Mouse (Mus musculus) embryonic facial prominence, embryonic 13.5 days (tissue): ENCODE measurements around the gene Iqce. TPM values are rescaled to one million over a fixed set of nuclear protein-coding genes. Genes with fewer than 3 reads are reported as not detected.

Source experiments
- ATAC-seq: fragments of 200-750 bp; cut with Nextera tagmentation; 2 replicates; pipeline ENCODE4 v1.8.0; 2017; ENCODE audit warnings: low read depth; ENCODE audit not compliant: insufficient number of reproducible peaks, insufficient read depth, low FRiP score, low TSS enrichment
- H3K27ac ChIP-seq: fragments of 300-500 bp; sonication (generic); 2 replicates; pipeline ENCODE4 v1.5.1; 2015; ENCODE audit warnings: moderate library complexity, mild to moderate bottlenecking, inconsistent platforms
- H3K27me3 ChIP-seq: fragments of 300-500 bp; sonication (generic); 2 replicates; pipeline ENCODE4 v1.6.1; 2015; ENCODE audit warnings: mild to moderate bottlenecking, inconsistent platforms
- H3K36me3 ChIP-seq: fragments of 300-500 bp; sonication (generic); 2 replicates; pipeline ENCODE4 v1.6.1; 2015; ENCODE audit warnings: mild to moderate bottlenecking, inconsistent platforms
- H3K4me1 ChIP-seq: fragments of 300-500 bp; sonication (generic); 2 replicates; pipeline ENCODE4 v1.6.1; 2015; ENCODE audit warnings: inconsistent platforms
- H3K4me2 ChIP-seq: fragments of 300-500 bp; sonication (generic); 2 replicates; pipeline ENCODE4 v1.6.1; 2015; ENCODE audit warnings: moderate library complexity, mild to moderate bottlenecking, inconsistent platforms
- H3K4me3 ChIP-seq: fragments of 300-500 bp; sonication (generic); 2 replicates; pipeline ENCODE4 v1.5.1; 2015; ENCODE audit warnings: mild to moderate bottlenecking, inconsistent platforms
- H3K9ac ChIP-seq: fragments of 300-500 bp; sonication (generic); 2 replicates; pipeline ENCODE4 v1.6.1; 2015; ENCODE audit warnings: mild to moderate bottlenecking, inconsistent platforms
- H3K9me3 ChIP-seq: fragments of 300-500 bp; sonication (generic); 2 replicates; pipeline ENCODE4 v1.6.1; 2016; ENCODE audit warnings: inconsistent platforms
- WGBS: fragments of 180-500 bp; shearing (Covaris S2); methylation state at CpG from one replicate; pipeline ENCODE4 v1.1.7; 2015; ENCODE audit warnings: mixed read lengths; 5-methylcytosine and 5-hydroxymethylcytosine counted together
- polyA plus RNA-seq: library from polyadenylated mRNA; unstranded; fragments of >200 nt; fragmentation: Nextera tagmentation; extraction: Ambion mirVana; gene quantifications from 2 replicates; pipeline ENCODE4 v1.2.1, GENCODE M21; 2015

The Iqce gene
- 25.3 and 27.9 TPM in 2 replicates for polyA plus RNA-seq

DNA sequence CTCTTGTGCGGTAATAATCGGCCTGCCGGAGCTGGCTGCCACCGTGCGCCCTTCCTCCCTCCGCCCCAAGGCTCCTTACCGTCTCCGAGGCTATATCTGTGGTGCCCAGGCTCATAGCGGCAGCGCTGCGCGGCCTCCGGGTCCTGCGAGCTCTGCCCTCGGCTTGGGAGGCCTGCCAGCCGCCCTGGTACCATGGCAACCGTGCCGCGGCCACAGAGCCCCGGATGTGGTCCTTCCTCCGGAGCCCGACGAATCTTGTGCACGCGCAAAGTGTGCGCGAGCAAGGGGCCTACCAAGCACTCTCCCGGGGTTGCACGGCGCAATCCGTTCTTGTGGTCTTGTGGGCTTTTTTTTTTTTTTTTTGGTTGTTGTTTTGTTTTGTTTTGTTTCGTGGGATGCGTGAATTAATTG, at the start of gene Iqce:
TSS of gene Iqce (minus strand) at position 276 of the 411 bp plus-strand sequence.
- WGBS: under 1% methylated on average over 33 of the region's 33 CpGs
- Histone ChIP-seq H3K4me3 (peak within 1 kb of the TSS; percentile 78), H3K4me1 (peaks cover 32% of the 10 kb centered on the region), H3K36me3 (peaks cover 21% of the 10 kb centered on the region), H3K27me3 (no peaks in the 10 kb centered on the region), H3K9me3 (no peaks in the 10 kb centered on the region), H3K9ac (peak within 1 kb of the TSS; percentile 90), H3K27ac (peak within 1 kb of the TSS; percentile 92), H3K4me2 (peak within 1 kb of the TSS; percentile 78)
- peak; percentile 59; the same call in 1 of the 2 replicates for ATAC-seq

DNA sequence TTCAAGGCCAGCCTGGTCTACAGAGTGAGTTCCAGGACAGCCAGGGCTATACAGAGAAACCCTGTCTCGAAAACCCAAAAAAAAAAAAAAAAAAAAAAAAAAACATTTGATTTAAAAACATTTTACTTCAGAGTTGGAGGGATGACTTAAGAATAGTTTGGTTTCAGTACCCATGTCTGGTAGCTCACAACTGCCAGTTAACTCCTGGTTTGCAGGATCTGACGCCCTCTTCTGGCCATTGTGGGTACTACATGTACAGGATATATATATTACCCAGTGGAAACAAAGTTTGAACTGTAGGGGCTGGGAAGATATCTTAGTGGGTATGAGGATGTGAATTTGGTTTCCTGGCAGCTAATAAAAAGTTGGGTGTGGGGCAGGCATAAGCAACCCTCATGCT, 48.7 kb upstream of the Iqce start:
- Histone ChIP-seq H3K9me3 (peaks cover 4% of the 10 kb centered on the region), H3K27me3 (no peaks in the 10 kb centered on the region), H3K9ac (no peak overlapping the region), H3K4me2 (no peak overlapping the region), H3K4me1 (peaks cover 12% of the 10 kb centered on the region), H3K36me3 (peaks cover 7% of the 10 kb centered on the region; the same call in 1 of the 2 replicates), H3K4me3 (no peak overlapping the region), H3K27ac (no peak overlapping the region)
- ATAC-seq: no peak
- 2% methylated on average over 1 of the region's 2 CpGs for WGBS

DNA sequence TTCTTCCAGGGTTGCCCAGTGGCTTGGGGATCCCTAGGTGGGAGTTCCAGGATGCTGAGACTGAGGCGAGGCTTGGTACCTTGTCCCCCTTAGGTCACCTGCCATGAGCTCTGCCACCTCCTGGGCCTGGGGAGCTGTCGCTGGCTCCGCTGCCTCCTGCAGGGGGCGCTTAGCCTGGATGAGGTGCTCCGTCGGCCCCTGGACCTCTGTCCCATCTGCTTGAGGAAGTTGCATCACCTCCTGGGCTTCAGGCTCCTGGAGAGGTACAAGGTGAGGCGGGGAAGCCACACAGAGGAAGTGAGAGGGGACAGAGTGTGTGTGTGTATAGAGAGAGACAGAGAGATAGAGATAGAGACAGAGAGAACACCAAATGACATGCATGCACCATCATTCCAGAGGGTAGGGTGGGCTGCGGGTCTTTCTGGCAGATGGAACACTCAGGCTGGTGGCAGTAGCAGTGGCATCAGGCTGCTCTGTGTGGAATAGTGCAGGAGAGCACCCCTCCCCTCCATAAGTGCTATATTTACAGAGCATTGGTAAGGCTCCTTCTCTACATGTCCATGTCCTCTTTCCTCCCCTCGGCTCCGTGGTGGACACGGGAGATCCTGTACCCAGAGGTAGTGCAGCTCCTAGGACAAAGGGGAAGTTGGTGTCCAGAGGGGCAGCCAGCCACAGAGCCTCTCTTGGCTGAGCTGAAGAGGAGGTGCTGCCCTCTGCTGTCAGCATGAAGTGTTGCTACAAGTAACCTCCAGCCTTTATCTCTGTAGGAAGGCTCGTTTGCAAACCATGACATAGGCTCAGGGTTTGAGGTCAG, 47.1 kb upstream of the Iqce start:
- Histone ChIP-seq H3K36me3 (no peaks in the 10 kb centered on the region), H3K4me3 (peak overlapping the region; percentile 31), H3K9ac (peak overlapping the region; percentile 65), H3K27me3 (no peaks in the 10 kb centered on the region), H3K4me2 (peak overlapping the region; percentile 56), H3K27ac (peak overlapping the region; percentile 11; the same call in 1 of the 2 replicates), H3K9me3 (peaks cover 4% of the 10 kb centered on the region), H3K4me1 (peaks cover 12% of the 10 kb centered on the region)
- ATAC-seq: no peak
- 16% methylated on average over 12 of the region's 12 CpGs for WGBS

DNA sequence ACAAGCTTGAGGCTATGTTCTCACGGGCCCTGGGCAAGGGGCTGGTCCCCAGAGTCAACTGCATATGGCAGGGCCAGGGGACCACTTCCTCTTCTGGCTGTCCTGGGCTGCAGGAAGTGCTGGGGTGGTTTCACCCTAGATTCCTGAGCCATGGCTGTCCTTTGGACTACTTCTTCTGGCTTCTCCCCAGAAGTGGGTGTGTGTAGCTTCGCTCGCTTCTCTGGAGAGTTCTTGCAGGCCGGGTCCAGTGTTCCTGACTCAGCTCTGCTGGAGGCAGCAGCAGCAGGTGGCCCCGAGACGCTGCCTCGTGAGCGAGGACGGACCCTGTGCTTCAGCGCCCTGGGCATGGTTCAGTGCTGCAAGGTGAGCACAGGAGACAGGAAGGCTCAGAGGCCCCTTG, 46.2 kb upstream of the Iqce start:
- Histone ChIP-seq H3K36me3 (no peaks in the 10 kb centered on the region), H3K27ac (0 out of 2 replicates have a peak overlapping the region, but pooled peaks have one; percentile 11), H3K4me2 (no peak overlapping the region), H3K4me3 (no peak overlapping the region), H3K4me1 (peaks cover 12% of the 10 kb centered on the region), H3K27me3 (no peaks in the 10 kb centered on the region; the same call in 1 of the 2 replicates), H3K9me3 (peaks cover 4% of the 10 kb centered on the region), H3K9ac (no peak overlapping the region)
- 80% methylated on average over 10 of the region's 10 CpGs for whole genome bisulfite sequencing
- ATAC-seq: no peak

DNA sequence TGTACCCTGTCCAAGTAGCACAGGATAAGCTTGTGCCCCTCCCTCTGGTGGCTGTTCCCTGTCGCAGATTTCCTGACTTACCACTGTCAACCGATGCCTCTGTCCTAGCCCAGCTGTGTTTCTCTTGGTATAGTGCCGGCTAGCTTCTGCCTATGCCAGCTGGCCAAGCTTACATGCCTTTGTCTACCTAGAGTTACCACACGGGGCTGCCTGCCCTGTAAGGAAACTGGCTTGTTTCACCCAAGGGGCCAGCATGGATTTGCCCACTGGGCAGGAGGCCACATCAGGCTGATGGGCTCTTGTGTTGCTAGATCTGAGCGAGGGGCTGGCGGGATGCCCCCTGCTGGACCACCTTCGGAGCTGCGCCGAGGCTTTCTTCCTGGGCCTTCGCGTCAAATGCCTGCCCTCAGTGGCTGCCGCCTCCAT, 41.5 kb upstream of the Iqce start:
- Histone ChIP-seq H3K9me3 (no peaks in the 10 kb centered on the region), H3K27ac (no peak overlapping the region), H3K4me2 (no peak overlapping the region), H3K9ac (no peak overlapping the region), H3K4me3 (no peak overlapping the region), H3K27me3 (no peaks in the 10 kb centered on the region; the same call in 1 of the 2 replicates), H3K4me1 (peaks cover 3% of the 10 kb centered on the region), H3K36me3 (no peaks in the 10 kb centered on the region)
- ATAC-seq: no peak
- WGBS: 26% methylated on average over 12 of the region's 12 CpGs

DNA sequence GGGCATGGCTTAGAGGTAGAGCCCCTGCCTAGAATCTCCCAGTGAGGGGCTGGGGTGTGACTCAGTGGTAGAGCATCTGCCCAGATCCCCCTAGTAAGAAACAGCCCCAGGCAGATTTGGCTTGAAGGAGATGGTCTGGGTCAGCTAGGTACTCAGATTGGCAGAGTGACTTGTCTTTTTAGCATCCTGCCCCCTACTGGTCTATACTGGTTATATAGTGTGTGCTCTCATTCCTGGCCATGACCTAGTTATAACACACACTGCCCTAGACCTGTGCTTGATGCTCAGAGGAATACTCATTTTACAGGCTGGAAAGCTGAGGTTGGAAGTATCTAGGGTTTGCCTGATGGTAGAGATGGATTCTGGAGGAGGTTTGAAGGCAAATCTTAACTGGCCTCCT, 39.7 kb upstream of the Iqce start:
- Histone ChIP-seq H3K36me3 (no peaks in the 10 kb centered on the region), H3K4me2 (no peak overlapping the region), H3K9ac (no peak overlapping the region), H3K27ac (no peak overlapping the region), H3K4me3 (no peak overlapping the region), H3K27me3 (peaks cover 9% of the 10 kb centered on the region), H3K9me3 (no peaks in the 10 kb centered on the region), H3K4me1 (peaks cover 3% of the 10 kb centered on the region; the same call in 1 of the 2 replicates)
- ATAC-seq: no peak

DNA sequence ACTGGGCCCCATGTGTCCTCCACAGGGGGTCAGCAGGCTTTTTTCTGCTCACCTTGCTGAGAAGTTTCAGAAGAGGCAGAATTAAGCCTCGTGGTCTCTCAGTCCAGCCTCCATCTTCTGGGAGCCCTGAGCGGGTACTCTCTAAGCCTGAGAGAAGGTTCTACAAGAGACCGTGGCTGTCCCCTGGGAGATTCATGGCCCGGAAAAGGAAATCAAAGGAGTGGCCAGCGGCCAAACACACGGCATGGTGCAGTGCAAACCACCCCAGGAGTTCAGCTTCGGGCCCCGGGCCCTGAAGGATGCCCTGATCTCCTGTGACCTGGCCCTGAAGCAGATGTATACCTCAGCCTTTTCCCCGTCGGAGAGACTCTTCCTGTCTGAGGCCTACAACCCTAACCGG, 38.9 kb upstream of the Iqce start:
- Histone ChIP-seq H3K9me3 (no peaks in the 10 kb centered on the region), H3K4me1 (peaks cover 5% of the 10 kb centered on the region), H3K9ac (no peak overlapping the region), H3K36me3 (no peaks in the 10 kb centered on the region), H3K27ac (no peak overlapping the region), H3K4me2 (no peak overlapping the region), H3K4me3 (no peak overlapping the region), H3K27me3 (peaks cover 18% of the 10 kb centered on the region)
- no peak for ATAC-seq
- 73% methylated on average over 11 of the region's 11 CpGs for WGBS

DNA sequence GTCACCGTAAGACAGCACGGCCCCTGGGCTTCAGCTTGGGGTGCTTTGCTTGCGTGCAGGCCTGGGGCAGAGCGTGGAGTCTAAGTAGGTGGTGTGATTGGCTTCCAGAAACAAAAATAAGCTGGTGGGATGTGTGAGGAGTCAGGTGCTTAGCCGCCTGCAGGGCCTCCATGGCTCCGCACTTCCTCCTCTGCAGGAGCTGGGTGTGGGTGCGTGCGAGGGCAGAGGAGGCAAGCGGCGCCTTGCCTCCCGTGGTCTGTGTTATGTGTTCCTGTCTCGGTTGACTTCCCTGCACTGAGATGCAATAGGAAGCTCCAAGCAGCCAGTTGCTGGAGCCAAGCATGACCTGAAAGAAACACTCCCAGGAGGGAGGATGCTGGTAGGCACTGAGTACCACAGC, 37.6 kb upstream of the Iqce start:
- H3K27me3 ChIP-seq: peaks cover 30% of the 10 kb centered on the region
- ATAC-seq: no peak
- H3K4me3 ChIP-seq: no peak overlapping the region
- no peak overlapping the region for H3K9ac ChIP-seq
- no peaks in the 10 kb centered on the region for H3K9me3 ChIP-seq
- H3K4me1 ChIP-seq: peaks cover 14% of the 10 kb centered on the region
- no peaks in the 10 kb centered on the region for H3K36me3 ChIP-seq
- H3K27ac ChIP-seq: no peak overlapping the region
- WGBS: 78% methylated on average over 12 of the region's 12 CpGs
- H3K4me2 ChIP-seq: no peak overlapping the region

DNA sequence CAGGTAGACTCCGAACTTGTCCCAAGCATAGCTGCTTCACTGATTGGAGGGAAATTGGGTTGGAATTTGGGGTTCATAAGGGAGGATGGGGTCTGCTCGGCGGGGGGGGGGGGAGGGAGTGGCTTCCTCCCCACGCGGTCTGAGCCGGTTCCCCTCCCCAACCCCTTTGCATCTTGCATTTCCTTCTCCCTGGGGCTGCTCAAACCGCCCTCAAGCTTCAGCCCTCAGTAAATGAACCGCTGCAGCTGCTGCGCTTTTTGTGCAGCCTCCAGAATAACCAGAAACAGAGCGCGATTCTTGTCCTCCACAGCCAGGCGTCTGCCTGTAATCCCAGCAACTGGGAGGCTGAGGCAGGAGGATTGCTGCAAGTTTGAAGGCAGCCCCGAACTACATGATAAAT, 34.0 kb upstream of the Iqce start:
- Histone ChIP-seq H3K4me1 (peaks cover 14% of the 10 kb centered on the region), H3K4me2 (peak overlapping the region; percentile 74), H3K36me3 (no peaks in the 10 kb centered on the region), H3K27me3 (peaks cover 34% of the 10 kb centered on the region), H3K9ac (peak overlapping the region; percentile 61; the same call in 1 of the 2 replicates), H3K9me3 (no peaks in the 10 kb centered on the region), H3K27ac (no peak overlapping the region), H3K4me3 (peak overlapping the region; percentile 40; the same call in 1 of the 2 replicates)
- 16% methylated on average over 12 of the region's 13 CpGs for WGBS
- ATAC-seq: no peak

DNA sequence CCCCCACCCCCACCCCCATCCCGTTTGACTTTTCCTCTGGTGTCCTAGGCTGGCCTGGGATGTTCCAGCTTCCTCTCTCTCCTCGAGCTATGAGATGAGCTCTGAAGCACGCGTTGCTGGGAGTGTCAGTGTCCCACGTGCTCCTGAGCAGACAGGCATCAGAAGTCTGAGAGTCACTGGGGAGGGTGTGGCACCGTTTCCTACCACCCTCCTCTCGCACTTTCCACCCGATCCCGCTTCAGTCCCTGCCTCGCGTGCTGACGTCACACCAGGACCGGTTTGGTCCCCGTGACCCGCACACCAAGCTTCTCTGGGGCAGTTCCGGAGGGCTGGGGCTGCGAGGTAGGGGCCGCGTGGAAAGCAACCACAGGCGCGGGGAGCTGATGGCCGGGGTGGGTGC, 33.1 kb upstream of the Iqce start:
- no peaks in the 10 kb centered on the region for H3K36me3 ChIP-seq
- peak overlapping the region; percentile 74 for H3K4me2 ChIP-seq
- H3K4me1 ChIP-seq: peaks cover 14% of the 10 kb centered on the region
- no peak overlapping the region for H3K27ac ChIP-seq
- peak overlapping the region; percentile 40 for H3K4me3 ChIP-seq
- peaks cover 34% of the 10 kb centered on the region for H3K27me3 ChIP-seq
- peak overlapping the region; percentile 61 for H3K9ac ChIP-seq
- no peak for ATAC-seq
- H3K9me3 ChIP-seq: no peaks in the 10 kb centered on the region
- under 1% methylated on average over 22 of the region's 22 CpGs for WGBS

DNA sequence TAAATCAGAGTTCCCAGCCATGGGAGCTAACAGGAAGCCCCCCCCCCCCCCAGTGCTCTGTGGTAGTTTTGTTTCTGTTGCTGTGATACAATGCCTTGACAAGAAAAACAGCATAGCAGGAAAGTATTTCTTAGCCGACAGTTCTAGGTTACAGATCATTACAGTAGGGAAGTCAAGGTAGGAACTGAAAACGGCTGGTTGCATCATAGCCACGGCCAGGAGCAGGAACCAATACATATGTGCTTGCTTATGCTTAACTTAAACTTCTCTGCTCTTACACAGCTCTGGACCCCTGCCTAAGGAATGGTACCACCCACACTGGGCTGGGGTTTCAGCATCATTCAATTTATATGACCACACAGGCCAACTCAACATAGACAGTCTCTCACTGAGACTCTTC, 31.2 kb upstream of the Iqce start:
- Histone ChIP-seq H3K9me3 (no peaks in the 10 kb centered on the region), H3K36me3 (no peaks in the 10 kb centered on the region), H3K4me1 (peaks cover 14% of the 10 kb centered on the region), H3K27me3 (peaks cover 34% of the 10 kb centered on the region), H3K27ac (no peak overlapping the region), H3K4me2 (no peak overlapping the region), H3K9ac (no peak overlapping the region), H3K4me3 (no peak overlapping the region)
- 78% methylated on average over 3 of the region's 3 CpGs for WGBS
- ATAC-seq: no peak

DNA sequence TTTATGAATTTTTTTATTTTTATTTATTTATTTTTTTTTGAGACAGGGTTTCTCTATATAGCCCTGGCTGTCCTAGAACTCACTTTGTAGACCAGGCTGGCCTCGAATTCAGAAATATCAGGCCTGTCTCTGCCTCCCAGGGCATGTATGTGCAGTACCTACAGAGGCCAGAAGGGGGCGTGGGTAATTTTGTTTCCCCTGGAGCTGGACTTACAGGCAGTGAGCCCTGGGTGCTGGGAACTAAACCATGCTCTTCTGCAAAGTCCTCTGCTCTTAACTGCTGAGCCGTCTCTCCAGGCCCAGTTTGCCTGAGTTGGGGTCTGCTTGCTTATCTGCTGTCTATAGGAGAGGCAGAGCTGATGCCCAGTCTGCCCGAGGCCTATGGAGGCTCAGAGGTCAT, 30.0 kb upstream of the Iqce start:
- no peak overlapping the region for H3K9ac ChIP-seq
- H3K27me3 ChIP-seq: peaks cover 28% of the 10 kb centered on the region
- H3K4me2 ChIP-seq: no peak overlapping the region
- no peak overlapping the region for H3K4me3 ChIP-seq
- no peaks in the 10 kb centered on the region for H3K36me3 ChIP-seq
- ATAC-seq: no peak
- peaks cover 14% of the 10 kb centered on the region for H3K4me1 ChIP-seq
- H3K9me3 ChIP-seq: no peaks in the 10 kb centered on the region
- no peak overlapping the region for H3K27ac ChIP-seq
- 60% methylated on average over 4 of the region's 4 CpGs for WGBS
